Mouse (Mus musculus): ENCODE measurements around the gene Wdr53. TPM values are rescaled to one million over a fixed set of nuclear protein-coding genes. Genes with fewer than 3 reads are reported as not detected.
A peak's percentile ranks its signal among the peaks of the same experiment; 100 is the strongest.
"Not testable (repeated sequence)": the region's sequence is repeated elsewhere in the genome, so short reads cannot be mapped to it uniquely, and the experiment has no call there.

Wdr53 gene
- polyA plus RNA-seq, 1 experiment from 2014 or later, result 12.8 TPM

GRCm38 (mm10) chr16:32275830-32276229 is 28.8 kb downstream of the Wdr53 start:
- Histone ChIP-seq H3K36me3 (ENCODE audit: control insufficient read depth, insufficient read depth, low read length) (no peaks in the 10 kb centered on the region), H3K4me3 (ENCODE audit: low read depth, low read length) (no peak overlapping the region), H3K4me2 (ENCODE audit: low read depth, low read length) (no peak overlapping the region), H3K9me3 (ENCODE audit: control insufficient read depth, low read length) (no peaks in the 10 kb centered on the region), H3K27ac (ENCODE audit: low read depth, low read length) (no peak overlapping the region), H3K27me3 (ENCODE audit: control insufficient read depth, insufficient read depth, low read length) (no peaks in the 10 kb centered on the region), H3K9ac (replicated peaks; ENCODE audit: low read depth, low read length) (no peak overlapping the region), H3K4me1 (ENCODE audit: control insufficient read depth, insufficient read depth, low read length) (peaks cover 14% of the 10 kb centered on the region)
- no peak for ATAC-seq (ENCODE audit: low read depth)
- WGBS, result 85% methylated on average over 1 of the region's 1 CpGs

DNA sequence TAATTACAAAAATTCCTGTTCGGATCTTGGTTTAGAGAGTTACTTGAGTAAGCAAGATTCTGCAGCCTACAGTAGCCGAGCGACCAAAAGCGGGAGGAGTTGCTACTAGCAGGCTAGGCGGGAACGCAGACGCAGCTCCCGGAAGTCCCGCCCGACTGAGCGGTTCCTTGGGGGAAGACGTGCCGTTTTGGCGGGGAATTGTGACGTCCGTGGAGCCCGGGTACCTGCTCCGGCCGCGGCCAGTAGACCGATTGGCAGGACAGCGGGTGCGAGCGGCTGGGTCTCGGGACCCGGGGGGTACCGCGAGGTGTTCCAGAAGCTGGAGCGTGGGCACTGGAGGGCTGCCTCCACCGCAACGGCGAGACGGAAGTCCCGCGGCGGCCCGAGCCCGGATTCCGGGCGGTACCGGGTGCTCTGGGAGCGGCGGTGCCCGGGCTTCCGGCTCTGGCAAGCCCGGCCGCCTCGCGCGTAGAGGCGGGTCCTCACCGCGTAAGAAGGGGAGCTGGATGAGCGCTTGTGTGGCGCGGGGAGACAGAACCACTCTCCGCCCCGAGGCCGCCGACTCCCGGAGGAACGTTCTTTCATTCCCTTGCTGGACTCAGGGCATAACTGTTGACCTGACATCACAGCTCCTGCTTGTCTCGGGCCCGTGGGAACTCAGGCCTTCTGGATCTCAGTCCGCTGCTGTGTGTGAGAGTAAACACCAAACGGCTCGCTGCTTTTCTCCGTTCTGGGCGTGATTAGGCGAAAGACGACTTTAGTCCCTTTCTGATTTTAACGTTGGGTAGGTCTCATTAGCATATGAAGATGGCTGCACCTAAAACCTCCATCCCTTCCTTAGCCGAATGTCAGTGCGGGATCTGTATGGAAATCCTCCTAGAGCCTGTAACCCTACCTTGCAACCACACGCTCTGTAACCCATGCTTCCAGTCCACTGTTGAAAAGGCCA is 30.6 kb downstream of the Wdr53 start, which contains the start of gene Rnf168:
TSS of gene Rnf168 (plus strand) at position 152 of the 949 bp plus-strand sequence.
- H3K4me1 ChIP-seq (ENCODE audit: control insufficient read depth, insufficient read depth, low read length), result peaks cover 14% of the 10 kb centered on the region
- peak within 1 kb of the TSS; percentile 84 for H3K9ac ChIP-seq (replicated peaks; ENCODE audit: low read depth, low read length)
- H3K27me3 ChIP-seq (ENCODE audit: control insufficient read depth, insufficient read depth, low read length), result no peaks in the 10 kb centered on the region
- peak within 1 kb of the TSS; percentile 52 for H3K4me2 ChIP-seq (ENCODE audit: low read depth, low read length)
- H3K9me3 ChIP-seq (ENCODE audit: control insufficient read depth, low read length), result no peaks in the 10 kb centered on the region
- peak within 1 kb of the TSS; percentile 92 for H3K4me3 ChIP-seq (ENCODE audit: low read depth, low read length)
- no peaks in the 10 kb centered on the region for H3K36me3 ChIP-seq (ENCODE audit: control insufficient read depth, insufficient read depth, low read length)
- H3K27ac ChIP-seq (ENCODE audit: low read depth, low read length), result peak within 1 kb of the TSS; percentile 90
- under 1% methylated on average over 73 of the region's 75 CpGs for WGBS
- ATAC-seq (ENCODE audit: low read depth), result peak; percentile 93

DNA sequence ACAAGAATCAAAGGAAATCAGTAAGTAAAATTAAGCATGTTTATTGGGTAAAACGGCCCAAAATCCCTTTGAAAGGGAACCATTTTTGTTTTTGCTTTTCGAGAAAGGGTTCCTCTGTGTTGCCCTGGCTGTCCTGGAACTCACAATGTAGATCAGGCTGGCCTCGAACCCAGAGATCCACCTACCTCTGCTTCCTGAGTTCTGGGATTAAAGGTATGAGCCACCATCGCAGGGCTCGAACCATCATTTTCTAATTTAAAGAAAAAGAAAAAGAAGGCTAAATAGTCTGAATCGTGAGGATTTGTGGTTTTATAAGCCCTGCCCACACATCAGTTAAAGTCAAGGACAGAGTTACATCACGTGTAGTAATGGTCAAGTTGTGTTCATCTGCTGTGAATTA is 31.4 kb downstream of the Wdr53 start:
- WGBS, result 56% methylated on average over 7 of the region's 7 CpGs
- no peak for ATAC-seq (ENCODE audit: low read depth)
- Histone ChIP-seq H3K4me1 (ENCODE audit: control insufficient read depth, insufficient read depth, low read length) (peaks cover 14% of the 10 kb centered on the region), H3K9ac (replicated peaks; ENCODE audit: low read depth, low read length) (peak overlapping the region; percentile 84), H3K27ac (ENCODE audit: low read depth, low read length) (no peak overlapping the region), H3K9me3 (ENCODE audit: control insufficient read depth, low read length) (no peaks in the 10 kb centered on the region), H3K4me3 (ENCODE audit: low read depth, low read length) (peak overlapping the region; percentile 92), H3K27me3 (ENCODE audit: control insufficient read depth, insufficient read depth, low read length) (no peaks in the 10 kb centered on the region), H3K36me3 (ENCODE audit: control insufficient read depth, insufficient read depth, low read length) (no peaks in the 10 kb centered on the region; the same call in 1 of the 2 replicates), H3K4me2 (ENCODE audit: low read depth, low read length) (peak overlapping the region; percentile 52)

- H3K9me3 ChIP-seq (ENCODE audit: control insufficient read depth, low read length), result no peaks in the 10 kb centered on the region
- H3K4me3 ChIP-seq (ENCODE audit: low read depth, low read length), result peak overlapping the region; percentile 4; the same call in 1 of the 2 replicates
- H3K27me3 ChIP-seq (ENCODE audit: control insufficient read depth, insufficient read depth, low read length), result no peaks in the 10 kb centered on the region
- peaks cover 14% of the 10 kb centered on the region for H3K4me1 ChIP-seq (ENCODE audit: control insufficient read depth, insufficient read depth, low read length)
- H3K36me3 ChIP-seq (ENCODE audit: control insufficient read depth, insufficient read depth, low read length), result peaks cover 18% of the 10 kb centered on the region; the same call in 1 of the 2 replicates
- H3K27ac ChIP-seq (ENCODE audit: low read depth, low read length), result no peak overlapping the region
- no peak overlapping the region for H3K9ac ChIP-seq (replicated peaks; ENCODE audit: low read depth, low read length)
- WGBS, result 87% methylated on average over 8 of the region's 8 CpGs
- ATAC-seq (ENCODE audit: low read depth), result no peak
- peak overlapping the region; percentile 52 for H3K4me2 ChIP-seq (ENCODE audit: low read depth, low read length)
Measured at GRCm38 (mm10) chr16:32280211-32280610, 33.2 kb downstream of the Wdr53 start.

- peaks cover 10% of the 10 kb centered on the region for H3K4me1 ChIP-seq (ENCODE audit: control insufficient read depth, insufficient read depth, low read length)
- H3K9me3 ChIP-seq (ENCODE audit: control insufficient read depth, low read length), result no peaks in the 10 kb centered on the region
- H3K27ac ChIP-seq (ENCODE audit: low read depth, low read length), result no peak overlapping the region
- H3K4me3 ChIP-seq (ENCODE audit: low read depth, low read length), result no peak overlapping the region
- no peak overlapping the region for H3K9ac ChIP-seq (replicated peaks; ENCODE audit: low read depth, low read length)
- H3K27me3 ChIP-seq (ENCODE audit: control insufficient read depth, insufficient read depth, low read length), result no peaks in the 10 kb centered on the region
- no peak for ATAC-seq (ENCODE audit: low read depth)
- no peak overlapping the region for H3K4me2 ChIP-seq (ENCODE audit: low read depth, low read length)
- peaks cover 25% of the 10 kb centered on the region; the same call in 1 of the 2 replicates for H3K36me3 ChIP-seq (ENCODE audit: control insufficient read depth, insufficient read depth, low read length)
Measured at GRCm38 (mm10) chr16:32282608-32283007, 35.6 kb downstream of the Wdr53 start.

GRCm38 (mm10) chr16:32291821-32292220 is 44.8 kb downstream of the Wdr53 start:
- Histone ChIP-seq H3K36me3 (ENCODE audit: control insufficient read depth, insufficient read depth, low read length) (peaks cover 35% of the 10 kb centered on the region), H3K27me3 (ENCODE audit: control insufficient read depth, insufficient read depth, low read length) (no peaks in the 10 kb centered on the region), H3K4me3 (ENCODE audit: low read depth, low read length) (no peak overlapping the region), H3K4me1 (ENCODE audit: control insufficient read depth, insufficient read depth, low read length) (no peaks in the 10 kb centered on the region), H3K4me2 (ENCODE audit: low read depth, low read length) (no peak overlapping the region), H3K27ac (ENCODE audit: low read depth, low read length) (no peak overlapping the region), H3K9me3 (ENCODE audit: control insufficient read depth, low read length) (no peaks in the 10 kb centered on the region), H3K9ac (replicated peaks; ENCODE audit: low read depth, low read length) (no peak overlapping the region)
- no peak for ATAC-seq (ENCODE audit: low read depth)
- 94% methylated on average over 4 of the region's 4 CpGs for WGBS

DNA sequence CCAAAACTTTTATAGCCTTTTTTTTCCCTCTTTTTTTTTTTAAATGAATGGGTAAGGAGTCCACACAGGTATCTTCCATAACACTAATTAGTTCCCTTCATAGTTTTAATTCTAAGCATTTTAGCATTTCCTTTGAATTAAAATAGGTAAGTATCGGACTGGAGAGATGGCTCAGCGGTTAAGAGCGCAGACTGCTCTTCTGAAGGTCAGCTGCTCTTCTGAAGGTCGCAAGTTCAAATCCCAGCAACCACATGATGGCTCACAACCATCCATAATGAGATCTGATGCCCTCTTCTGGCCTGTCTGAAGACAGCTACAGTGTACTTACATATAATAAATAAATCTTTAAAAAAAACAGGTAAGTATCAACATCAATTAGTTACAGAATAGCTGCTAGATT is 52.6 kb downstream of the Wdr53 start:
- 97% methylated on average over 4 of the region's 4 CpGs for WGBS

DNA sequence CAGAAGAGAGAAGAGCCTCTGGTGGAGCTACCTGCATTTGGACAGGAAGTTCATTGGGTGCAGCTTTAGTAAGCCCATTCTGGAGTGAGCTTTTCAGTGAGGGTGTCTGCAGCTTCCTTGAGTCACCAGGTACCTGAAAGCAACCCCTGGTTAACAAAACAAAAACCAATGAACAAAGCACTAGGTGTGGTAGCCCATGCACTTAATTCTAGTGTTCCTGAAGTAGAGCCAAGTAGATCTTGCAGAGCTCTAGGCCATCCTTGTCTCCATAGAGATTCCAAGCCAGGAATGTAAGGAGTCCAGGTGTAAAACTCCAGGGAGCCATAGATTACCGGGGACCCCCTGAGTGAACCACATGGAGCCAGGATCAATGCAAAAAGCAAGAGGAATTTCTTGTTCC is 56.0 kb downstream of the Wdr53 start:
- WGBS, result 32% methylated on average over 1 of the region's 1 CpGs
- Histone ChIP-seq H3K4me1 (ENCODE audit: control insufficient read depth, insufficient read depth, low read length) (no peaks in the 10 kb centered on the region), H3K36me3 (ENCODE audit: control insufficient read depth, insufficient read depth, low read length) (peaks cover 10% of the 10 kb centered on the region; the same call in 1 of the 2 replicates), H3K9ac (replicated peaks; ENCODE audit: low read depth, low read length) (no peak overlapping the region), H3K27ac (ENCODE audit: low read depth, low read length) (no peak overlapping the region), H3K4me2 (ENCODE audit: low read depth, low read length) (no peak overlapping the region), H3K9me3 (ENCODE audit: control insufficient read depth, low read length) (no peaks in the 10 kb centered on the region), H3K4me3 (ENCODE audit: low read depth, low read length) (no peak overlapping the region), H3K27me3 (ENCODE audit: control insufficient read depth, insufficient read depth, low read length) (no peaks in the 10 kb centered on the region)
- ATAC-seq (ENCODE audit: low read depth), result no peak

More for the DNA sequence above, 52.6 kb downstream of the Wdr53 start:
- not testable (repeated sequence) for H3K4me1 ChIP-seq (ENCODE audit: control insufficient read depth, insufficient read depth, low read length); ATAC-seq (ENCODE audit: low read depth); H3K9me3 ChIP-seq (ENCODE audit: control insufficient read depth, low read length); H3K27ac ChIP-seq (ENCODE audit: low read depth, low read length); H3K27me3 ChIP-seq (ENCODE audit: control insufficient read depth, insufficient read depth, low read length); H3K4me2 ChIP-seq (ENCODE audit: low read depth, low read length); H3K4me3 ChIP-seq (ENCODE audit: low read depth, low read length); H3K9ac ChIP-seq (replicated peaks; ENCODE audit: low read depth, low read length)
- peaks cover 22% of the 10 kb centered on the region for H3K36me3 ChIP-seq (ENCODE audit: control insufficient read depth, insufficient read depth, low read length)

- Histone ChIP-seq H3K27ac (ENCODE audit: low read depth, low read length) (no peak overlapping the region), H3K4me2 (ENCODE audit: low read depth, low read length) (no peak overlapping the region), H3K36me3 (ENCODE audit: control insufficient read depth, insufficient read depth, low read length) (peaks cover 2% of the 10 kb centered on the region; the same call in 1 of the 2 replicates), H3K4me1 (ENCODE audit: control insufficient read depth, insufficient read depth, low read length) (no peaks in the 10 kb centered on the region), H3K9ac (replicated peaks; ENCODE audit: low read depth, low read length) (no peak overlapping the region), H3K9me3 (ENCODE audit: control insufficient read depth, low read length) (no peaks in the 10 kb centered on the region), H3K4me3 (ENCODE audit: low read depth, low read length) (no peak overlapping the region), H3K27me3 (ENCODE audit: control insufficient read depth, insufficient read depth, low read length) (no peaks in the 10 kb centered on the region)
- WGBS, result 94% methylated on average over 7 of the region's 7 CpGs
- ATAC-seq (ENCODE audit: low read depth), result no peak
Measured at GRCm38 (mm10) chr16:32303886-32304285, 56.9 kb downstream of the Wdr53 start.

Data from neural tube, embryonic 14.5 days (tissue).